Mouse (Mus musculus) neural tube, embryonic 11.5 days (tissue): Measurements from ENCODE around the gene Npnt. TPM values are rescaled to one million over a fixed set of nuclear protein-coding genes. Genes with fewer than 3 reads are reported as not detected.

Source experiments
- ATAC-seq: fragments of 200-750 bp; cut with Nextera tagmentation; 2 replicates; pipeline ENCODE4 v1.8.0; 2017; ENCODE audit warnings: moderate number of reproducible peaks, mild to moderate bottlenecking, moderate TSS enrichment, moderate library complexity; ENCODE audit not compliant: insufficient read depth, low FRiP score, low TSS enrichment
- DNase-seq: peaks from one replicate; pipeline ENCODE4 v3.0.0-alpha.2; 2015; ENCODE audit warnings: low spot score
- H3K27ac ChIP-seq: fragments of 300-500 bp; sonication (generic); 2 replicates; pipeline ENCODE4 v1.5.1; 2014; ENCODE audit warnings: low read depth, mild to moderate bottlenecking, low read length
- H3K27me3 ChIP-seq: fragments of 300-500 bp; sonication (generic); 2 replicates; pipeline ENCODE4 v1.6.1; 2014; ENCODE audit warnings: mild to moderate bottlenecking, low read length, mixed read lengths; ENCODE audit not compliant: control insufficient read depth, insufficient read depth
- H3K36me3 ChIP-seq: fragments of 300-500 bp; sonication (generic); 2 replicates; pipeline ENCODE4 v1.6.1; 2014; ENCODE audit warnings: mild to moderate bottlenecking, low read length, moderate library complexity, mixed read lengths; ENCODE audit not compliant: control insufficient read depth, insufficient read depth
- H3K4me1 ChIP-seq: fragments of 300-500 bp; sonication (generic); 2 replicates; pipeline ENCODE4 v1.6.1; 2014; ENCODE audit warnings: low read length, mixed read lengths; ENCODE audit not compliant: control insufficient read depth, insufficient read depth
- H3K4me2 ChIP-seq: fragments of 300-500 bp; sonication (generic); 2 replicates; pipeline ENCODE4 v1.6.1; 2014; ENCODE audit warnings: low read depth, mild to moderate bottlenecking, moderate library complexity
- H3K4me3 ChIP-seq: fragments of 300-500 bp; sonication (generic); 2 replicates; pipeline ENCODE4 v1.5.1; 2014; ENCODE audit warnings: low read depth, low read length
- H3K9ac ChIP-seq: fragments of 300-500 bp; sonication (generic); 2 replicates; pipeline ENCODE4 v1.6.1; 2014; ENCODE audit warnings: mild to moderate bottlenecking, low read length
- H3K9me3 ChIP-seq: fragments of 300-500 bp; sonication (generic); 2 replicates; pipeline ENCODE4 v1.6.1; 2016; ENCODE audit warnings: low read length; ENCODE audit not compliant: control insufficient read depth
- WGBS: fragments of 180-500 bp; shearing (Covaris S2); extraction: QIAGEN DNeasy Blood & Tissue Kit; methylation state at CpG from one replicate; pipeline ENCODE4 v1.1.7; 2014; 5-methylcytosine and 5-hydroxymethylcytosine counted together
- polyA plus RNA-seq: library from polyadenylated mRNA; unstranded; fragments of >200 nt; fragmentation: Nextera tagmentation; extraction: Ambion mirVana; gene quantifications from 2 replicates; pipeline ENCODE4 v1.2.1, GENCODE M21; 2014

Npnt gene
- polyA plus RNA-seq, 1 experiment from 2014 or later: 8.6 TPM

GRCm38 (mm10) chr3:132919798-132920197 lies 30.3 kb downstream of the Npnt start:
- WGBS: 93% methylated on average over 3 of the region's 3 CpGs
- Histone ChIP-seq H3K36me3 (no peaks in the 10 kb centered on the region), H3K27ac (no peak overlapping the region), H3K9me3 (no peaks in the 10 kb centered on the region), H3K4me3 (no peak overlapping the region), H3K9ac (no peak overlapping the region), H3K4me2 (no peak overlapping the region), H3K4me1 (no peaks in the 10 kb centered on the region), H3K27me3 (no peaks in the 10 kb centered on the region)
- ATAC-seq: no peak
- DNase-seq: no peak

DNA sequence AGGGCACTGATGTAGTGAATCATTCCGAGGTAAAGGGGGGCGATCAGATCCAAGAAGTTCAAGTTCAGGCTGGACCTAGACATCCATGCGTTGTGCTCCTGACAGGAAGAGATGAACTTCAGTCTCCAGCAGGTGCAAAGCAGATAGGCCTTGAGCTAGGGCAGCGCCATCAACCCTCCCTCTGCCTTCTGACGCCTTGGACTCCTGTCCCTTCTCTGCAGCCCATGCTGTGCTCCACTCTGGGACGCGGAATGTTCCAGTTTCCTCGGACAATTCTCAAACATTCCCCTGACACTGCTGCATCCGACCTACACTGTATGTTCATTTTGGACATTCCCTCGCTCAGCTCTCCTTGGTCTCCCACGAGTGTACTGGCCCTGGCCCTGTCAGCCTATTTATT lies 30.9 kb downstream of the Npnt start:
- WGBS: 89% methylated on average over 11 of the region's 11 CpGs
- ATAC-seq (no peak), DNase-seq (no peak)
- Histone ChIP-seq H3K36me3 (no peaks in the 10 kb centered on the region), H3K27ac (no peak overlapping the region), H3K4me1 (no peaks in the 10 kb centered on the region), H3K4me3 (no peak overlapping the region), H3K27me3 (no peaks in the 10 kb centered on the region), H3K9ac (no peak overlapping the region), H3K9me3 (no peaks in the 10 kb centered on the region), H3K4me2 (no peak overlapping the region)

- no peak overlapping the region for H3K4me3 ChIP-seq
- DNase-seq: no peak
- no peak overlapping the region for H3K4me2 ChIP-seq
- 88% methylated on average over 9 of the region's 9 CpGs for WGBS
- no peak overlapping the region for H3K9ac ChIP-seq
- no peak overlapping the region for H3K27ac ChIP-seq
- no peaks in the 10 kb centered on the region for H3K36me3 ChIP-seq
- H3K4me1 ChIP-seq: no peaks in the 10 kb centered on the region
- H3K9me3 ChIP-seq: no peaks in the 10 kb centered on the region
- no peak for ATAC-seq
- no peaks in the 10 kb centered on the region for H3K27me3 ChIP-seq
These were observed 32.6 kb downstream of the Npnt start for GRCm38 (mm10) chr3:132917356-132918090.

DNA sequence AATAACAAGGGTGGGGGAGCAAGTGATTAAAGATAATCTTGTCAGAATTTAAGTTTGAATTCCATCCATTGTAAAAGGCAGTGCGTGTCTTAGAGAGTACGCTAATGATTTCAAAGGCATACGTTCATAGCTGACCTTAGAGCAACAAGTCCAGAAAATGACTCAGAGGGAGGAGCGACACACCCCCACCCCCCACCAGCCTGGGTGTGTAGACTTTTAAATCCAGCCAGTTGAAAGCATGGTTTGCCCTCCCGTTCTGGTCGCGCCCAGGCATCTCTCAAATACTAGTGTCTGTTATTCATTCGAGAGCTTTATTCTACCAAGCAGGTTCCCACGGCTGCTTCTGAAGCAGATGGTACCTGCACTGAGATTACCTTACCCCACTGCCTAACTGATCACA lies 34.4 kb downstream of the Npnt start:
- Histone ChIP-seq H3K27ac (no peak overlapping the region), H3K4me3 (no peak overlapping the region), H3K4me1 (no peaks in the 10 kb centered on the region), H3K36me3 (no peaks in the 10 kb centered on the region), H3K9me3 (no peaks in the 10 kb centered on the region), H3K27me3 (no peaks in the 10 kb centered on the region), H3K4me2 (no peak overlapping the region), H3K9ac (no peak overlapping the region)
- WGBS: 90% methylated on average over 9 of the region's 9 CpGs
- no peak for ATAC-seq
- DNase-seq: no peak

DNA sequence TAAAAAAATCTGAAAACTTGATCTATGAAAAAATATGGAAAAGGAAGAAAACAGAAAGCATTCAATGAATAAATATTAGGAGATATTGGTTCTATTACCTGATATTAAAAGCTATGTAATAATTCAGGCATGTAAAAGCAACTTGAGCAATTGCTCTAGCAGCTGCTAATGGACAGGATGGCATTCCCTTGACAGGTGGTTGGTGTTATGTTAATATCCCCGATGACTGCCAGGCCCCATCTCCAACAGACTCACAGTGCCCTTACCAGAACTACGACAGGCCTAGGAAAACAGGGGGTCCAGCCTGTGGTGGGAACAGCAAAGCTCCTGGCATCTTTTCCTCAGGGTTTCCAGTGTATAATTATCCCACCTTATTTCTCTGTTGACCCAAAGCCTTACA lies 37.7 kb downstream of the Npnt start:
- Histone ChIP-seq H3K4me1 (no peaks in the 10 kb centered on the region), H3K9ac (no peak overlapping the region), H3K27ac (no peak overlapping the region), H3K4me3 (no peak overlapping the region), H3K36me3 (no peaks in the 10 kb centered on the region), H3K9me3 (no peaks in the 10 kb centered on the region), H3K4me2 (no peak overlapping the region), H3K27me3 (no peaks in the 10 kb centered on the region)
- ATAC-seq (no peak), DNase-seq (no peak)
- 68% methylated on average over 2 of the region's 2 CpGs for WGBS

GRCm38 (mm10) chr3:132911716-132912115 lies 38.4 kb downstream of the Npnt start:
- DNase-seq (no peak), ATAC-seq (no peak)
- Histone ChIP-seq H3K9ac (no peak overlapping the region), H3K9me3 (no peaks in the 10 kb centered on the region), H3K4me3 (no peak overlapping the region), H3K4me1 (no peaks in the 10 kb centered on the region), H3K36me3 (no peaks in the 10 kb centered on the region), H3K4me2 (no peak overlapping the region), H3K27me3 (no peaks in the 10 kb centered on the region), H3K27ac (no peak overlapping the region)
- 47% methylated on average over 4 of the region's 4 CpGs for WGBS

DNA sequence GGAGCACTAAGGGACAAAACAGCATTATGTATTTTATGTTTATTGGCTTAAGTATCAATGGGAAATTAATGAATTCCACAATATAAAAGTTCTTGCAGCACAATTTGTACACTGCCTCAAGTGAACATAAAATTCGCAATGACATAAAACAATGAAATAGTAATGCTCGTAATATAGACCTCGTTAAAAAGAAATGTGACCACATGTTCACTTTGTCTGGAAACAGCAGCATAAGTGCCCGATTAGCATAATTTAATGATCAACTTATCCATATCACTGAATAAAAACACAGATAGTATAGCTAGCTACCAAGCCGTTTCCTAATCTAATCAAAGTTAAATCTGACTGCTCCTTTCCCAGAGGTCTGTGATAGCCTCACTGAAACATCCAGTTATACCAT lies 39.4 kb downstream of the Npnt start:
- no peak for DNase-seq
- Histone ChIP-seq H3K4me1 (no peaks in the 10 kb centered on the region), H3K9me3 (no peaks in the 10 kb centered on the region), H3K27ac (no peak overlapping the region), H3K4me3 (no peak overlapping the region), H3K9ac (no peak overlapping the region), H3K4me2 (no peak overlapping the region), H3K36me3 (no peaks in the 10 kb centered on the region), H3K27me3 (no peaks in the 10 kb centered on the region)
- 89% methylated on average over 5 of the region's 5 CpGs for WGBS
- ATAC-seq: no peak

DNA sequence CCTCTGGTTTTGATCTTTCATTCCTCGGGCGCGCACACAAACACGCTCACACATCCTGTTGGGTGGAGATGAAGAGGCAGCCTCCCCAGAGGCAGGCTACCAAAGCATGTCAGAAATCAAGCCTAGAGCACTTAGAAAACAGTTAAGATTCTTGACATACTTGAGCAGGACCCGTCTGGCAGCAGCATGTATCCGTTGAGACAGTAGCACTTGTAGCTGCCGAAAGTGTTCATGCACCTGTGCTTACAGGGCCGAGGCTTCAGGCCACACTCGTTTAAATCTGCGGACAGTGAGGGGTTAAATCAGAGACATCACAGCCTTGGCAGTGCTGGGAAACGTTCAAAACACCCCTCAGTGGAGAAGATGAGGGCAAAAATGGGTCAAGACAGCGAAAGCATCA lies 40.4 kb downstream of the Npnt start:
- no peak overlapping the region for H3K4me3 ChIP-seq
- no peaks in the 10 kb centered on the region for H3K9me3 ChIP-seq
- DNase-seq: no peak
- ATAC-seq: no peak
- H3K36me3 ChIP-seq: no peaks in the 10 kb centered on the region
- H3K27ac ChIP-seq: no peak overlapping the region
- H3K27me3 ChIP-seq: no peaks in the 10 kb centered on the region
- WGBS: 67% methylated on average over 12 of the region's 12 CpGs
- no peaks in the 10 kb centered on the region for H3K4me1 ChIP-seq
- H3K9ac ChIP-seq: no peak overlapping the region
- H3K4me2 ChIP-seq: no peak overlapping the region

GRCm38 (mm10) chr3:132907506-132908203 lies 42.4 kb downstream of the Npnt start:
- no peak for ATAC-seq
- Histone ChIP-seq H3K27ac (no peak overlapping the region), H3K36me3 (no peaks in the 10 kb centered on the region), H3K9ac (no peak overlapping the region), H3K4me2 (no peak overlapping the region), H3K4me1 (no peaks in the 10 kb centered on the region), H3K27me3 (no peaks in the 10 kb centered on the region), H3K9me3 (no peaks in the 10 kb centered on the region), H3K4me3 (no peak overlapping the region)
- WGBS: 74% methylated on average over 8 of the region's 8 CpGs
- DNase-seq: no peak
